Mouse (Mus musculus) stomach, embryonic 16.5 days (tissue): Measurements from ENCODE around the gene Grid2ip. TPM values are rescaled to one million over a fixed set of nuclear protein-coding genes. Genes with fewer than 3 reads are reported as not detected.

Experiments
- ATAC-seq: fragments of 200-750 bp; cut with Nextera tagmentation; 2 replicates; pipeline ENCODE4 v1.8.0; 2017; ENCODE audit warnings: moderate number of reproducible peaks, moderate TSS enrichment; ENCODE audit not compliant: insufficient read depth, low FRiP score
- H3K27ac ChIP-seq: fragments of 300-500 bp; sonication (generic); 2 replicates; pipeline ENCODE4 v1.5.1; 2014; ENCODE audit warnings: low read length
- H3K27me3 ChIP-seq: fragments of 300-500 bp; sonication (generic); 2 replicates; pipeline ENCODE4 v1.6.1; 2014; ENCODE audit warnings: low read length, control low read depth, mixed read lengths; ENCODE audit not compliant: control insufficient read depth, insufficient read depth
- H3K36me3 ChIP-seq: fragments of 300-500 bp; sonication (generic); 2 replicates; pipeline ENCODE4 v1.6.1; 2014; ENCODE audit warnings: low read length; ENCODE audit not compliant: control insufficient read depth, insufficient read depth
- H3K4me1 ChIP-seq: fragments of 300-500 bp; sonication (generic); 2 replicates; pipeline ENCODE4 v1.6.1; 2014; ENCODE audit warnings: low read length, control low read depth, mixed read lengths; ENCODE audit not compliant: control insufficient read depth, insufficient read depth
- H3K4me2 ChIP-seq: fragments of 300-500 bp; sonication (generic); 2 replicates; pipeline ENCODE4 v1.6.1; 2014; ENCODE audit warnings: low read depth, low read length, mixed read lengths
- H3K4me3 ChIP-seq: fragments of 300-500 bp; sonication (generic); replicated peaks from 2 replicates; pipeline ENCODE4 v1.5.1; 2014; ENCODE audit warnings: mild to moderate bottlenecking, low read length
- H3K9ac ChIP-seq: fragments of 300-500 bp; sonication (generic); 2 replicates; pipeline ENCODE4 v1.6.1; 2014; ENCODE audit warnings: low read length
- H3K9me3 ChIP-seq: fragments of 300-500 bp; sonication (generic); replicated peaks from 2 replicates; pipeline ENCODE4 v1.6.1; 2016; ENCODE audit warnings: low read length, control low read depth; ENCODE audit not compliant: control insufficient read depth
- WGBS: fragments of 180-500 bp; shearing (Covaris S2); extraction: QIAGEN DNeasy Blood & Tissue Kit; methylation state at CpG from one replicate; pipeline ENCODE4 v1.1.7; 2014; 5-methylcytosine and 5-hydroxymethylcytosine counted together
- polyA plus RNA-seq: library from polyadenylated mRNA; unstranded; fragments of >200 nt; fragmentation: Nextera tagmentation; extraction: Ambion mirVana; gene quantifications from 2 replicates; pipeline ENCODE4 v1.2.1, GENCODE M21; 2015

Grid2ip gene
- polyA plus RNA-seq, result 2.9 and 4.5 TPM in 2 replicates

GRCm38 (mm10) chr5:143356686-143357388 lies at the start of gene Grid2ip:
Gene Grid2ip (plus strand): TSS chr5:143357338.
- H3K36me3 ChIP-seq, result no peaks in the 10 kb centered on the region
- H3K27ac ChIP-seq, result no peak within 1 kb of the TSS
- H3K4me2 ChIP-seq, result peak within 1 kb of the TSS; percentile 21
- H3K4me1 ChIP-seq, result peaks cover 6% of the 10 kb centered on the region; the same call in 1 of the 2 replicates
- H3K9me3 ChIP-seq, result no peaks in the 10 kb centered on the region
- WGBS, result 22% methylated on average over 17 of the region's 17 CpGs
- no peak within 1 kb of the TSS for H3K9ac ChIP-seq
- H3K27me3 ChIP-seq, result peaks cover 16% of the 10 kb centered on the region
- ATAC-seq, result no peak
- H3K4me3 ChIP-seq, result no peak within 1 kb of the TSS

- Histone ChIP-seq H3K4me1 (peaks cover 8% of the 10 kb centered on the region), H3K4me2 (no peak overlapping the region), H3K4me3 (no peak overlapping the region), H3K36me3 (peaks cover 44% of the 10 kb centered on the region), H3K27ac (no peak overlapping the region), H3K9ac (no peak overlapping the region), H3K9me3 (no peaks in the 10 kb centered on the region), H3K27me3 (no peaks in the 10 kb centered on the region)
- 85% methylated on average over 5 of the region's 5 CpGs for WGBS
- ATAC-seq, result no peak
Measured at GRCm38 (mm10) chr5:143308825-143309224, 48.3 kb upstream of the Grid2ip start.

GRCm38 (mm10) chr5:143309916-143310315 lies 47.2 kb upstream of the Grid2ip start:
- no peaks in the 10 kb centered on the region for H3K9me3 ChIP-seq
- H3K27me3 ChIP-seq, result no peaks in the 10 kb centered on the region
- H3K4me3 ChIP-seq, result no peak overlapping the region
- no peak overlapping the region for H3K9ac ChIP-seq
- peaks cover 44% of the 10 kb centered on the region for H3K36me3 ChIP-seq
- no peak overlapping the region for H3K4me2 ChIP-seq
- no peak for ATAC-seq
- H3K27ac ChIP-seq, result no peak overlapping the region
- H3K4me1 ChIP-seq, result peaks cover 13% of the 10 kb centered on the region
- 94% methylated on average over 7 of the region's 7 CpGs for WGBS

- Histone ChIP-seq H3K4me2 (no peak overlapping the region), H3K27ac (no peak overlapping the region), H3K4me1 (peaks cover 16% of the 10 kb centered on the region), H3K27me3 (no peaks in the 10 kb centered on the region), H3K4me3 (no peak overlapping the region), H3K9ac (no peak overlapping the region), H3K36me3 (peaks cover 32% of the 10 kb centered on the region), H3K9me3 (no peaks in the 10 kb centered on the region)
- no peak for ATAC-seq
- WGBS, result 57% methylated on average over 8 of the region's 8 CpGs
Measured at GRCm38 (mm10) chr5:143311886-143312285, 45.3 kb upstream of the Grid2ip start.

- Histone ChIP-seq H3K4me2 (peak overlapping the region; percentile 85), H3K9ac (peak overlapping the region; percentile 97), H3K4me3 (peak overlapping the region; percentile 77), H3K9me3 (no peaks in the 10 kb centered on the region), H3K36me3 (peaks cover 20% of the 10 kb centered on the region), H3K4me1 (peaks cover 16% of the 10 kb centered on the region), H3K27ac (peak overlapping the region; percentile 87), H3K27me3 (no peaks in the 10 kb centered on the region)
- ATAC-seq, result no peak
- 4% methylated on average over 16 of the region's 16 CpGs for WGBS
Measured at GRCm38 (mm10) chr5:143314183-143314729, 42.9 kb upstream of the Grid2ip start.

GRCm38 (mm10) chr5:143314730-143315513 lies 42.2 kb upstream of the Grid2ip start, which contains the start of gene E130309D02Rik:
Gene E130309D02Rik (minus strand): TSS chr5:143315360.
- peak within 1 kb of the TSS; percentile 87 for H3K27ac ChIP-seq
- peak within 1 kb of the TSS; percentile 97 for H3K9ac ChIP-seq
- H3K9me3 ChIP-seq, result no peaks in the 10 kb centered on the region
- H3K27me3 ChIP-seq, result no peaks in the 10 kb centered on the region
- peak within 1 kb of the TSS; percentile 77 for H3K4me3 ChIP-seq
- H3K4me2 ChIP-seq, result peak within 1 kb of the TSS; percentile 85
- peaks cover 16% of the 10 kb centered on the region for H3K4me1 ChIP-seq
- peak; percentile 89 for ATAC-seq
- under 1% methylated on average over 90 of the region's 101 CpGs for whole genome bisulfite sequencing
- H3K36me3 ChIP-seq, result peaks cover 14% of the 10 kb centered on the region; the same call in 1 of the 2 replicates

GRCm38 (mm10) chr5:143315514-143315888 lies 41.6 kb upstream of the Grid2ip start:
- H3K9ac ChIP-seq, result peak overlapping the region; percentile 97
- peak overlapping the region; percentile 77 for H3K4me3 ChIP-seq
- ATAC-seq, result 0 out of 2 replicates have a peak, but pooled peaks have one; percentile 4
- no peaks in the 10 kb centered on the region for H3K9me3 ChIP-seq
- H3K27ac ChIP-seq, result no peak overlapping the region
- no peaks in the 10 kb centered on the region for H3K27me3 ChIP-seq
- peaks cover 16% of the 10 kb centered on the region for H3K4me1 ChIP-seq
- H3K4me2 ChIP-seq, result peak overlapping the region; percentile 57
- H3K36me3 ChIP-seq, result peaks cover 12% of the 10 kb centered on the region; the same call in 1 of the 2 replicates
- 12% methylated on average over 8 of the region's 8 CpGs for WGBS

- Histone ChIP-seq H3K4me1 (peaks cover 16% of the 10 kb centered on the region), H3K4me2 (no peak overlapping the region), H3K36me3 (peaks cover 4% of the 10 kb centered on the region; the same call in 1 of the 2 replicates), H3K4me3 (no peak overlapping the region), H3K9ac (no peak overlapping the region), H3K27me3 (no peaks in the 10 kb centered on the region), H3K9me3 (no peaks in the 10 kb centered on the region), H3K27ac (no peak overlapping the region)
- WGBS, result 87% methylated on average over 5 of the region's 5 CpGs
- ATAC-seq, result no peak
Measured at GRCm38 (mm10) chr5:143316605-143317287, 40.4 kb upstream of the Grid2ip start.
